Mouse (Mus musculus) spleen, postnatal 36 days (tissue): ENCODE data around the gene Abca12.

Source experiments
- DNase-seq, 2 experiments: peaks; one replicate each; pipeline ENCODE4 v3.0.0; 2022; ENCODE audit warnings: low spot score in 2 of 2, mixed read lengths in 1 of 2

Abca12 gene

GRCm38 (mm10) chr1:71195333-71195732, 219.4 kb downstream of the Abca12 start:
- DNase-seq = no peak

- DNase-seq = no peak
Observed at GRCm38 (mm10) chr1:71193931-71194330, 220.8 kb downstream of the Abca12 start.
